Mouse (Mus musculus): Measurements from ENCODE around the gene Cerk.
"Not testable (repeated sequence)": the region's sequence is repeated elsewhere in the genome, so short reads cannot be mapped to it uniquely, and the experiment has no call there.

Cerk gene

GRCm38 (mm10) chr15:86116421-86116820 is 69.5 kb downstream of the Cerk start:
- DNase-seq (ENCODE audit: low spot score) = no peak

GRCm38 (mm10) chr15:86113342-86113710 is 72.6 kb downstream of the Cerk start:
- DNase-seq (ENCODE audit: low spot score) = no peak

- DNase-seq (ENCODE audit: low spot score) = no peak
Measured at GRCm38 (mm10) chr15:86112707-86113341, 73.1 kb downstream of the Cerk start.

- no peak for DNase-seq (ENCODE audit: low spot score)
Measured at GRCm38 (mm10) chr15:86110361-86111103, 75.4 kb downstream of the Cerk start.

GRCm38 (mm10) chr15:86109650-86110211 is 76.2 kb downstream of the Cerk start:
- DNase-seq (ENCODE audit: low spot score) = no peak

- no peak for DNase-seq (ENCODE audit: low spot score)
Measured at GRCm38 (mm10) chr15:86109245-86109644, 76.7 kb downstream of the Cerk start.

GRCm38 (mm10) chr15:86107831-86108471 is 78.0 kb downstream of the Cerk start:
- peak; percentile 55 for DNase-seq (ENCODE audit: low spot score)

GRCm38 (mm10) chr15:86105751-86106150 is 80.2 kb downstream of the Cerk start:
- DNase-seq (ENCODE audit: low spot score) = no peak

- DNase-seq (ENCODE audit: low spot score) = peak; percentile 92
Measured at GRCm38 (mm10) chr15:86105345-86105697, 80.6 kb downstream of the Cerk start.

- DNase-seq (ENCODE audit: low spot score) = peak; percentile 57
Measured at GRCm38 (mm10) chr15:86104401-86105344, 81.3 kb downstream of the Cerk start.

- no peak for DNase-seq (ENCODE audit: low spot score)
Measured at GRCm38 (mm10) chr15:86102308-86102707, 83.6 kb downstream of the Cerk start.

GRCm38 (mm10) chr15:86101585-86101984 is 84.4 kb downstream of the Cerk start:
- no peak for DNase-seq (ENCODE audit: low spot score)

GRCm38 (mm10) chr15:86097871-86098270 is 88.1 kb downstream of the Cerk start:
- DNase-seq (ENCODE audit: low spot score) = no peak

- DNase-seq (ENCODE audit: low spot score) = not testable (repeated sequence)
Measured at GRCm38 (mm10) chr15:86096604-86097020, 89.3 kb downstream of the Cerk start.

- no peak for DNase-seq (ENCODE audit: low spot score)
Measured at GRCm38 (mm10) chr15:86095722-86096603, 90.0 kb downstream of the Cerk start.

- no peak for DNase-seq (ENCODE audit: low spot score)
Measured at GRCm38 (mm10) chr15:86094324-86095121, 91.4 kb downstream of the Cerk start.

- no peak for DNase-seq (ENCODE audit: low spot score)
Measured at GRCm38 (mm10) chr15:86093236-86093635, 92.7 kb downstream of the Cerk start.

GRCm38 (mm10) chr15:86091998-86092670 is 93.8 kb downstream of the Cerk start:
- DNase-seq (ENCODE audit: low spot score) = no peak

All from c-Kit-positive CD71-positive TER-119-positive erythroid progenitor cells, embryonic 14.5 days (primary cell).